Mouse (Mus musculus): ENCODE measurements around the gene Myo16. TPM values are rescaled to one million over a fixed set of nuclear protein-coding genes. Genes with fewer than 3 reads are reported as not detected.

Gene Myo16
- polyA plus RNA-seq, 1 experiment, result not detected

GRCm38 (mm10) chr8:10606816-10607209 is 453.1 kb downstream of the Myo16 start:
- Histone ChIP-seq H3K9me3 (ENCODE audit: control insufficient read depth, low read length) (no peaks in the 10 kb centered on the region), H3K4me3 (replicated peaks) (no peak overlapping the region), H3K4me1 (ENCODE audit: control insufficient read depth) (no peaks in the 10 kb centered on the region), H3K36me3 (ENCODE audit: control insufficient read depth) (no peaks in the 10 kb centered on the region), H3K27me3 (ENCODE audit: control insufficient read depth) (no peaks in the 10 kb centered on the region)
- no peak for TF ChIP-seq TAL1 (IDR thresholded peaks at IDR 0.05; ENCODE audit: low read length)
- no peak for TF ChIP-seq GATA1 (IDR thresholded peaks at IDR 0.05; ENCODE audit: low read length)

GRCm38 (mm10) chr8:10611636-10612035 is 457.9 kb downstream of the Myo16 start:
- Histone ChIP-seq H3K36me3 (ENCODE audit: control insufficient read depth) (no peaks in the 10 kb centered on the region), H3K27me3 (ENCODE audit: control insufficient read depth) (no peaks in the 10 kb centered on the region), H3K9me3 (ENCODE audit: control insufficient read depth, low read length) (no peaks in the 10 kb centered on the region), H3K4me3 (replicated peaks) (no peak overlapping the region), H3K4me1 (ENCODE audit: control insufficient read depth) (no peaks in the 10 kb centered on the region)
- no peak for TF ChIP-seq GATA1 (IDR thresholded peaks at IDR 0.05; ENCODE audit: low read length)
- no peak for TF ChIP-seq TAL1 (IDR thresholded peaks at IDR 0.05; ENCODE audit: low read length)

- Histone ChIP-seq H3K36me3 (ENCODE audit: control insufficient read depth) (no peaks in the 10 kb centered on the region), H3K4me1 (ENCODE audit: control insufficient read depth) (no peaks in the 10 kb centered on the region), H3K27me3 (ENCODE audit: control insufficient read depth) (no peaks in the 10 kb centered on the region), H3K9me3 (ENCODE audit: control insufficient read depth, low read length) (no peaks in the 10 kb centered on the region), H3K4me3 (replicated peaks) (no peak overlapping the region)
- TF ChIP-seq GATA1 (IDR thresholded peaks at IDR 0.05; ENCODE audit: low read length) (no peak), TAL1 (IDR thresholded peaks at IDR 0.05; ENCODE audit: low read length) (no peak)
Observed at GRCm38 (mm10) chr8:10613371-10613770, 459.7 kb downstream of the Myo16 start.

- no peaks in the 10 kb centered on the region for H3K9me3 ChIP-seq (ENCODE audit: control insufficient read depth, low read length)
- no peaks in the 10 kb centered on the region for H3K4me1 ChIP-seq (ENCODE audit: control insufficient read depth)
- TF ChIP-seq TAL1 (IDR thresholded peaks at IDR 0.05; ENCODE audit: low read length), result no peak
- TF ChIP-seq GATA1 (IDR thresholded peaks at IDR 0.05; ENCODE audit: low read length), result no peak
- H3K27me3 ChIP-seq (ENCODE audit: control insufficient read depth), result no peaks in the 10 kb centered on the region
- no peak overlapping the region for H3K4me3 ChIP-seq (replicated peaks)
- no peaks in the 10 kb centered on the region for H3K36me3 ChIP-seq (ENCODE audit: control insufficient read depth)
Observed at GRCm38 (mm10) chr8:10619689-10620088, 466.0 kb downstream of the Myo16 start.

- no peak overlapping the region for H3K4me3 ChIP-seq (replicated peaks)
- no peaks in the 10 kb centered on the region for H3K4me1 ChIP-seq (ENCODE audit: control insufficient read depth)
- no peaks in the 10 kb centered on the region for H3K36me3 ChIP-seq (ENCODE audit: control insufficient read depth)
- H3K27me3 ChIP-seq (ENCODE audit: control insufficient read depth), result no peaks in the 10 kb centered on the region
- no peaks in the 10 kb centered on the region for H3K9me3 ChIP-seq (ENCODE audit: control insufficient read depth, low read length)
- TF ChIP-seq TAL1 (IDR thresholded peaks at IDR 0.05; ENCODE audit: low read length) (no peak), GATA1 (IDR thresholded peaks at IDR 0.05; ENCODE audit: low read length) (no peak)
Observed at GRCm38 (mm10) chr8:10625262-10625661, 471.6 kb downstream of the Myo16 start.

- H3K36me3 ChIP-seq (ENCODE audit: control insufficient read depth), result no peaks in the 10 kb centered on the region
- H3K4me1 ChIP-seq (ENCODE audit: control insufficient read depth), result peaks cover 4% of the 10 kb centered on the region; the same call in 1 of the 2 replicates
- no peaks in the 10 kb centered on the region for H3K9me3 ChIP-seq (ENCODE audit: control insufficient read depth, low read length)
- H3K27me3 ChIP-seq (ENCODE audit: control insufficient read depth), result no peaks in the 10 kb centered on the region
- no peak overlapping the region for H3K4me3 ChIP-seq (replicated peaks)
- no peak for TF ChIP-seq TAL1 (IDR thresholded peaks at IDR 0.05; ENCODE audit: low read length)
- no peak for TF ChIP-seq GATA1 (IDR thresholded peaks at IDR 0.05; ENCODE audit: low read length)
Observed at GRCm38 (mm10) chr8:10628725-10629124, 475.0 kb downstream of the Myo16 start.

GRCm38 (mm10) chr8:10629862-10630261 is 476.2 kb downstream of the Myo16 start:
- TF ChIP-seq TAL1 (IDR thresholded peaks at IDR 0.05; ENCODE audit: low read length) (no peak), GATA1 (IDR thresholded peaks at IDR 0.05; ENCODE audit: low read length) (no peak)
- H3K27me3 ChIP-seq (ENCODE audit: control insufficient read depth), result no peaks in the 10 kb centered on the region
- no peaks in the 10 kb centered on the region for H3K36me3 ChIP-seq (ENCODE audit: control insufficient read depth)
- no peak overlapping the region for H3K4me3 ChIP-seq (replicated peaks)
- H3K9me3 ChIP-seq (ENCODE audit: control insufficient read depth, low read length), result no peaks in the 10 kb centered on the region
- H3K4me1 ChIP-seq (ENCODE audit: control insufficient read depth), result peaks cover 7% of the 10 kb centered on the region

GRCm38 (mm10) chr8:10631006-10631405 is 477.3 kb downstream of the Myo16 start:
- TF ChIP-seq TAL1 (IDR thresholded peaks at IDR 0.05; ENCODE audit: low read length), result no peak
- no peak for TF ChIP-seq GATA1 (IDR thresholded peaks at IDR 0.05; ENCODE audit: low read length)
- H3K27me3 ChIP-seq (ENCODE audit: control insufficient read depth), result no peaks in the 10 kb centered on the region; the same call in 1 of the 2 replicates
- peaks cover 7% of the 10 kb centered on the region for H3K4me1 ChIP-seq (ENCODE audit: control insufficient read depth)

GRCm38 (mm10) chr8:10632603-10633002 is 478.9 kb downstream of the Myo16 start:
- no peak for TF ChIP-seq GATA1 (IDR thresholded peaks at IDR 0.05; ENCODE audit: low read length)
- TF ChIP-seq TAL1 (IDR thresholded peaks at IDR 0.05; ENCODE audit: low read length), result no peak
- Histone ChIP-seq H3K4me3 (replicated peaks) (no peak overlapping the region), H3K9me3 (ENCODE audit: control insufficient read depth, low read length) (no peaks in the 10 kb centered on the region), H3K27me3 (ENCODE audit: control insufficient read depth) (no peaks in the 10 kb centered on the region; the same call in 1 of the 2 replicates), H3K36me3 (ENCODE audit: control insufficient read depth) (no peaks in the 10 kb centered on the region), H3K4me1 (ENCODE audit: control insufficient read depth) (peaks cover 7% of the 10 kb centered on the region)

More at GRCm38 (mm10) chr8:10631006-10631405, 477.3 kb downstream of the Myo16 start:
- H3K36me3 ChIP-seq (ENCODE audit: control insufficient read depth), result no peaks in the 10 kb centered on the region
- no peaks in the 10 kb centered on the region for H3K9me3 ChIP-seq (ENCODE audit: control insufficient read depth, low read length)
- no peak overlapping the region for H3K4me3 ChIP-seq (replicated peaks)

Measured in erythroblast, embryonic 14.5 days (primary cell).